11 mouse cellular contexts compared by ENCODE assay signal in genomic region chr3:88216534-88217326, GRCm38 (mm10). TPM values are rescaled to one million over a fixed set of nuclear protein-coding genes. Genes with fewer than 3 reads are reported as not detected.
A peak's percentile ranks its signal among the peaks of the same experiment; 100 is the strongest.
DNase-seq lines count a peak whose midpoint lies in the region; ATAC-seq lines count a peak whose summit lies in the region.
"Had no signal": no experiment of that assay in that cellular context is flagged by ENCODE, and none has a peak within 500 bp of the region (broad histone marks: within the 10 kb centered on the region; RNA-seq: fewer than 3 reads in every experiment).

No protein-coding gene starts in this region.

- DNase-seq in left cerebral cortex, postnatal 4 days = peak; percentile 71
- DNase-seq in left cerebral cortex, postnatal 36 days (ENCODE audit: low spot score in 2 of 2) = no peak
- DNase-seq in cerebellum, postnatal 14 days = peak; percentile 86 to 90
- DNase-seq in adrenal gland, postnatal 14 days = no peak
- no peak for DNase-seq in kidney, postnatal 25 days
- DNase-seq: heart, postnatal 10 days; liver; right cerebral cortex, adult 18-20 months; thymus, adult 18-20 months had no signal

- WGBS in hindbrain, embryonic 12.5 days = 7% methylated on average over 7 of the region's 7 CpGs
- 6% methylated on average over 7 of the region's 7 CpGs for WGBS in neural tube, embryonic 14.5 days

- intact Hi-C loops in left cerebral cortex, postnatal 4 days (cut with DNase I) = loop anchor here (2.0 kb wide), 1 partner anchor 16 kb away; no protein-coding TSS in a partner anchor
- intact Hi-C loops in left cerebral cortex, postnatal 36 days (cut with DNase I) = no loop called here

- peaks cover 87% of the 10 kb centered on the region for H3K27me3 ChIP-seq in hindbrain, embryonic 12.5 days
- H3K27me3 ChIP-seq in neural tube, embryonic 14.5 days (ENCODE audit: control insufficient read depth, insufficient read depth, low read length) = no peaks in the 10 kb centered on the region

- peaks cover 17% of the 10 kb centered on the region for H3K36me3 ChIP-seq in hindbrain, embryonic 12.5 days
- peaks cover 3% of the 10 kb centered on the region; the same call in 1 of the 2 replicates for H3K36me3 ChIP-seq in neural tube, embryonic 14.5 days (ENCODE audit: control insufficient read depth, insufficient read depth, low read length)

- no peak for ATAC-seq in hindbrain, embryonic 12.5 days (ENCODE audit: low FRiP score)
- no peak for ATAC-seq in neural tube, embryonic 14.5 days (ENCODE audit: low read depth)

- H3K4me2 ChIP-seq in hindbrain, embryonic 12.5 days (replicated peaks) = peak overlapping the region; percentile 64
- peak overlapping the region; percentile 93 for H3K4me2 ChIP-seq in neural tube, embryonic 14.5 days (ENCODE audit: low read depth, low read length)

- peaks cover 51% of the 10 kb centered on the region for H3K4me1 ChIP-seq in hindbrain, embryonic 12.5 days
- H3K4me1 ChIP-seq in neural tube, embryonic 14.5 days (ENCODE audit: control insufficient read depth, insufficient read depth, low read length) = peaks cover 46% of the 10 kb centered on the region

- H3K9me3 ChIP-seq in hindbrain, embryonic 12.5 days (replicated peaks) = no peaks in the 10 kb centered on the region
- no peaks in the 10 kb centered on the region for H3K9me3 ChIP-seq in neural tube, embryonic 14.5 days (ENCODE audit: control insufficient read depth, low read length)

- peak overlapping the region; percentile 97 for H3K27ac ChIP-seq in hindbrain, embryonic 12.5 days
- H3K27ac ChIP-seq in neural tube, embryonic 14.5 days (ENCODE audit: low read depth, low read length) = peak overlapping the region; percentile 99

- H3K9ac ChIP-seq in hindbrain, embryonic 12.5 days = peak overlapping the region; percentile 93
- peak overlapping the region; percentile 99 for H3K9ac ChIP-seq in neural tube, embryonic 14.5 days (replicated peaks; ENCODE audit: low read depth, low read length)

- peak overlapping the region; percentile 63 for H3K4me3 ChIP-seq in hindbrain, embryonic 12.5 days
- peak overlapping the region; percentile 73 for H3K4me3 ChIP-seq in neural tube, embryonic 14.5 days (ENCODE audit: low read depth, low read length)

RNA-seq across cellular contexts. Expression of gene Rhbg, which starts 37.8 kb away (rescaled TPM):
- 1 to 10 TPM in 1 of 2 experiments, under 1 TPM in 1; 0.46 to 1.4 TPM for total RNA-seq in left cerebral cortex, postnatal 4 days (2021)
- total RNA-seq in left cerebral cortex, postnatal 36 days (2021) = not detected
- polyA plus RNA-seq in hindbrain, embryonic 12.5 days (2016; fragmentation: Nextera tagmentation; extraction: Ambion mirVana) = 0.23 and 0.25 TPM in 2 replicates
- polyA plus RNA-seq in neural tube, embryonic 14.5 days (2014; fragmentation: Nextera tagmentation; extraction: Ambion mirVana) = 0.51 and 0.85 TPM in 2 replicates
- total RNA-seq in adrenal gland, postnatal 14 days (2021) = 0.86 and 2.1 TPM in 2 replicates
- total RNA-seq: heart, postnatal 10 days had no signal

Comparison
In these comparisons a context has a peak if more than half of its experiments do, and no peak if none do; other contexts are left out.
1. DNase-seq: peak in left cerebral cortex, postnatal 4 days (single experiment) and cerebellum, postnatal 14 days (2 of 2); none in left cerebral cortex, postnatal 36 days (0 of 2), adrenal gland, postnatal 14 days (single experiment) and kidney, postnatal 25 days (0 of 2).